Mouse (Mus musculus) forebrain, embryonic 11.5 days (tissue): ENCODE measurements around the gene Fktn. TPM values are rescaled to one million over a fixed set of nuclear protein-coding genes. Genes with fewer than 3 reads are reported as not detected.

Experiments used
- ATAC-seq: fragments of 200-750 bp; cut with Nextera tagmentation; replicated peaks from 2 replicates; pipeline ENCODE4 v1.8.0; 2017; ENCODE audit warnings: moderate TSS enrichment; ENCODE audit not compliant: low FRiP score
- DNase-seq: peaks from one replicate; pipeline ENCODE4 v3.0.0-alpha.2; 2017; ENCODE audit warnings: low spot score
- H3K27ac ChIP-seq: fragments of 300-500 bp; sonication (generic); 2 replicates; pipeline ENCODE4 v1.5.1; 2014; ENCODE audit warnings: low read depth, low read length
- H3K27me3 ChIP-seq: fragments of 300-500 bp; sonication (generic); 2 replicates; pipeline ENCODE4 v1.6.1; 2014; ENCODE audit warnings: mild to moderate bottlenecking, low read length, mixed read lengths; ENCODE audit not compliant: control insufficient read depth, insufficient read depth
- H3K36me3 ChIP-seq: fragments of 300-500 bp; sonication (generic); 2 replicates; pipeline ENCODE4 v1.6.1; 2014; ENCODE audit warnings: mild to moderate bottlenecking, low read length, moderate library complexity, mixed read lengths; ENCODE audit not compliant: control insufficient read depth, insufficient read depth
- H3K4me1 ChIP-seq: fragments of 300-500 bp; sonication (generic); replicated peaks from 2 replicates; pipeline ENCODE4 v1.6.1; 2014; ENCODE audit warnings: low read length, mixed read lengths; ENCODE audit not compliant: control insufficient read depth, insufficient read depth
- H3K4me2 ChIP-seq: fragments of 300-500 bp; sonication (generic); 2 replicates; pipeline ENCODE4 v1.6.1; 2014; ENCODE audit warnings: low read depth, mild to moderate bottlenecking, low read length, moderate library complexity, mixed read lengths; ENCODE audit not compliant: severe bottlenecking
- H3K4me3 ChIP-seq: fragments of 300-500 bp; sonication (generic); 2 replicates; pipeline ENCODE4 v1.5.1; 2014; ENCODE audit warnings: low read depth, low read length
- H3K9ac ChIP-seq: fragments of 300-500 bp; sonication (generic); 2 replicates; pipeline ENCODE4 v1.6.1; 2014; ENCODE audit warnings: low read length
- H3K9me3 ChIP-seq: fragments of 300-500 bp; sonication (generic); 2 replicates; pipeline ENCODE4 v1.6.1; 2016; ENCODE audit warnings: low read length, mixed read lengths; ENCODE audit not compliant: control insufficient read depth
- WGBS: fragments of 180-500 bp; shearing (Covaris S2); extraction: QIAGEN DNeasy Blood & Tissue Kit; methylation state at CpG from one replicate; pipeline ENCODE4 v1.1.7; 2014; 5-methylcytosine and 5-hydroxymethylcytosine counted together
- polyA plus RNA-seq: library from polyadenylated mRNA; unstranded; fragments of >200 nt; fragmentation: Nextera tagmentation; extraction: Ambion mirVana; gene quantifications from 2 replicates; pipeline ENCODE4 v1.2.1, GENCODE M21; 2014

The Fktn gene
- polyA plus RNA-seq, 1 experiment from 2014 or later, result 25.4 TPM

- Histone ChIP-seq H3K27ac (peak overlapping the region; percentile 21; the same call in 1 of the 2 replicates), H3K36me3 (no peaks in the 10 kb centered on the region), H3K9ac (no peak overlapping the region), H3K27me3 (peaks cover 4% of the 10 kb centered on the region; the same call in 1 of the 2 replicates), H3K4me2 (peak overlapping the region; percentile 6; the same call in 1 of the 2 replicates), H3K9me3 (no peaks in the 10 kb centered on the region), H3K4me1 (peaks cover 7% of the 10 kb centered on the region; the same call in 1 of the 2 replicates), H3K4me3 (no peak overlapping the region)
- DNase-seq, result no peak
- WGBS, result 3% methylated on average over 14 of the region's 14 CpGs
- peak; percentile 67; the same call in 1 of the 2 replicates for ATAC-seq
These were observed 68.6 kb downstream of the Fktn start for GRCm38 (mm10) chr4:53782216-53783070.

DNA sequence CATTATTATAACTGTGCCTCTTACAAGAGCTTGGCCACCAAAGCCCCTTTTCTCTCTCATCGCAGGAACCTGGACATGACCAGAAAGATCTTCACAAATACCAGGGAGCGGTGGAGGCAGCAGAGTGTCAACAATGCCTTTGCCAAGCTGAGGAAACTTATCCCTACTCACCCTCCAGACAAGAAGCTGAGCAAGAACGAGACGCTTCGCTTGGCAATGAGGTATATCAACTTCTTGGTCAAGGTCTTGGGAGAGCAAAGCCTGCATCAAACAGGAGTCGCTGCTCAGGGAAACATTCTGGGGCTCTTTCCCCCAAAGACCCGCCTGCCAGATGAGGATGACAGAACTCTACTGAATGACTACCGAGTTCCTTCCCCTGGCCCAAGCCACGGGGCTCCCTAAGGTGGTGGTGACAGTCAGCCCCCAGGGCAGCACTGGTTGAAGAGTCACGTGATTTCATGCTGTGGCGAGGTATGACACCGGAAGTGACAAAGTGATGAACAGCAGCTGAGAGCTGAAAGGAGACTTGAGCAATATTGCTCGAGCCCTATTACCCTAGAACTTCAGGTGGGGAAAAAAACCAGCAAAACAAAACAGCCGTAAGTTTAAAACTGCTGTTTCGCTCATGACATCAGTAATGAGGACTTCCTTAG, 72.1 kb downstream of the Fktn start:
- Histone ChIP-seq H3K27me3 (0 out of 2 replicates have a peak, but pooled peaks cover 2% of the 10 kb centered on the region), H3K36me3 (no peaks in the 10 kb centered on the region), H3K9me3 (no peaks in the 10 kb centered on the region), H3K4me1 (no peaks in the 10 kb centered on the region; the same call in 1 of the 2 replicates), H3K4me3 (no peak overlapping the region), H3K4me2 (no peak overlapping the region), H3K9ac (no peak overlapping the region), H3K27ac (no peak overlapping the region)
- no peak for DNase-seq
- WGBS, result 85% methylated on average over 15 of the region's 15 CpGs
- no peak for ATAC-seq

DNA sequence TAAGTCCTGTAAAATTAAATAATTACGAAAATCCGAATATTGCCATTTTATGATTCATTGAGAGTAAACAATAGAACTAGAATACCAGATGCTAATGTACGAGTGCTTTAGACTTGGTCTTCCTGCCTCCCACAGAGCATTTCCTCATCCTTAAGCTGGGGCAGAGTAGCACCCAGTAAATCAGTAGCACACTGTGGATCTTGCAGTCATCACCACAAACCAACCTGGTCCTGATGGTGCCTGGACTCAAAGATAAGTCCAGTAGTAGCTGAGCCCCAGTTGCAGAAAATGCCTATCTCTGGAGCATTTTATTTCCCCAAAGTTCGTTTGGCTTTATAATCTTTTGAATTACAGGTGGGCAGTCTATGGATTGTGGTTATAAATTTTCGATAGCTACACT, 73.1 kb downstream of the Fktn start:
- Histone ChIP-seq H3K4me3 (no peak overlapping the region), H3K4me2 (no peak overlapping the region), H3K9me3 (no peaks in the 10 kb centered on the region), H3K9ac (no peak overlapping the region), H3K27ac (no peak overlapping the region), H3K36me3 (no peaks in the 10 kb centered on the region), H3K4me1 (no peaks in the 10 kb centered on the region; the same call in 1 of the 2 replicates), H3K27me3 (0 out of 2 replicates have a peak, but pooled peaks cover 2% of the 10 kb centered on the region)
- ATAC-seq (no peak), DNase-seq (no peak)
- 72% methylated on average over 5 of the region's 5 CpGs for WGBS

- no peak overlapping the region for H3K27ac ChIP-seq
- WGBS, result 3% methylated on average over 4 of the region's 4 CpGs
- no peak overlapping the region for H3K9ac ChIP-seq
- ATAC-seq, result no peak
- no peak overlapping the region for H3K4me3 ChIP-seq
- no peaks in the 10 kb centered on the region for H3K9me3 ChIP-seq
- no peaks in the 10 kb centered on the region for H3K4me1 ChIP-seq
- H3K4me2 ChIP-seq, result no peak overlapping the region
- H3K27me3 ChIP-seq, result 0 out of 2 replicates have a peak, but pooled peaks cover 2% of the 10 kb centered on the region
- no peak for DNase-seq
- H3K36me3 ChIP-seq, result no peaks in the 10 kb centered on the region
These were observed 75.5 kb downstream of the Fktn start for GRCm38 (mm10) chr4:53789346-53789745.

DNA sequence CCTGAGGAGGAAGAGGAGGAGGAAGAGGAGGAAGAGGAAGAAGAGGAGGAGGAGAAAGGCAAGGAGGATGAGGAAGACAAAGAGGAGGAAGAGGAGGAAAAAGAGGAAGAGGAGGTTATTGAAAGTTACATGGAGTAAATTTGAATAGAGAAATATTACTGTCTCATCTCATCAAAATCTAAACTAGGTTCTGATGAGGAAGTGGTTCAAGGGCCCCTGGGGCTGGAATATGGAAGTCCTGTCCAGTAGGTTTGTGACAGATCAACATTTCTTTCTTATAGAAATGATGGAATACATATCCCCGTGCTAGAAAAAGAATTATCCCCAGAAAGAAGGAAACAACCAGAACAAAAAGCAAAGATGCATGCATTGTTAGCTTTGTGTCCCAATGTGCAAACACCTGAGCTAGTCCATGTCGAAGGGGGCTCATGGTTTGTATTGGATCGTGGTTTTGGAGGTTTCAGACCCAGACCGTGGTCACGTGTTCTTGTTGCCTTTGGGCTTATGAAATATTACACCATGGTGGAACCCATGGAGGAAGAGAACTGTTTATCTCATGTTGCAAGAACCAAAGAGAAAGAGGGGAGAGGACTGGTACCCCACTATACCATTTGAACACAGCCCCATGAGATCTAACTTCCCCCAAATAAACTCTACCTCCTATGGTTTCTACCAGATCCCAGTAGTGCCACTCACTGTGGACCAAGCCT, 80.6 kb downstream of the Fktn start:
- no peak overlapping the region for H3K4me3 ChIP-seq
- H3K4me2 ChIP-seq, result no peak overlapping the region
- DNase-seq, result no peak
- no peaks in the 10 kb centered on the region for H3K27me3 ChIP-seq
- H3K36me3 ChIP-seq, result no peaks in the 10 kb centered on the region
- no peaks in the 10 kb centered on the region for H3K9me3 ChIP-seq
- ATAC-seq, result no peak
- H3K9ac ChIP-seq, result no peak overlapping the region
- peaks cover 5% of the 10 kb centered on the region; the same call in 1 of the 2 replicates for H3K4me1 ChIP-seq
- H3K27ac ChIP-seq, result no peak overlapping the region
- WGBS, result 93% methylated on average over 5 of the region's 5 CpGs

GRCm38 (mm10) chr4:53795086-53795485, 81.3 kb downstream of the Fktn start:
- WGBS, result 13% methylated on average over 2 of the region's 2 CpGs
- H3K27me3 ChIP-seq, result no peaks in the 10 kb centered on the region
- no peak overlapping the region for H3K4me3 ChIP-seq
- ATAC-seq, result no peak
- no peak overlapping the region for H3K4me2 ChIP-seq
- H3K9me3 ChIP-seq, result no peaks in the 10 kb centered on the region
- peaks cover 8% of the 10 kb centered on the region; the same call in 1 of the 2 replicates for H3K4me1 ChIP-seq
- H3K27ac ChIP-seq, result no peak overlapping the region
- DNase-seq, result no peak
- H3K36me3 ChIP-seq, result no peaks in the 10 kb centered on the region
- H3K9ac ChIP-seq, result no peak overlapping the region

GRCm38 (mm10) chr4:53795706-53796105, 81.9 kb downstream of the Fktn start:
- DNase-seq, result no peak

More at GRCm38 (mm10) chr4:53795706-53796105, 81.9 kb downstream of the Fktn start:
- H3K9ac ChIP-seq, result no peak overlapping the region
- no peak overlapping the region for H3K4me3 ChIP-seq
- no peak overlapping the region for H3K27ac ChIP-seq
- no peaks in the 10 kb centered on the region for H3K36me3 ChIP-seq
- no peak for ATAC-seq
- H3K4me1 ChIP-seq, result peaks cover 11% of the 10 kb centered on the region; the same call in 1 of the 2 replicates
- no peaks in the 10 kb centered on the region for H3K27me3 ChIP-seq
- H3K9me3 ChIP-seq, result no peaks in the 10 kb centered on the region
- WGBS, result 89% methylated on average over 2 of the region's 2 CpGs
- H3K4me2 ChIP-seq, result no peak overlapping the region
